Mouse (Mus musculus): ENCODE data around the gene Trim50.

- TF ChIP-seq CTCF (IDR thresholded peaks at IDR 0.05; ENCODE audit: control insufficient read depth, insufficient read depth, insufficient read length) (no peak), USF1 (IDR thresholded peaks at IDR 0.05; ENCODE audit: low read depth) (no peak), MAX (IDR thresholded peaks at IDR 0.05) (no peak), MYOD1 (IDR thresholded peaks at IDR 0.05; ENCODE audit: control insufficient read depth, insufficient read length, low read depth) (no peak), MYOG (IDR thresholded peaks at IDR 0.05; ENCODE audit: control insufficient read depth, extremely low read depth, insufficient read length) (no peak), CEBPB (IDR thresholded peaks at IDR 0.05; ENCODE audit: low read depth) (no peak), FOSL1 (IDR thresholded peaks at IDR 0.05; ENCODE audit: insufficient read depth, low read length, poor library complexity, severe bottlenecking) (no peak)
These were observed 5.5 kb upstream of the Trim50 start for GRCm38 (mm10) chr5:135347511-135348011.

All from C2C12 (cell line).